Mouse (Mus musculus) cerebellum, adult 2 months (tissue): ENCODE data around the gene Arhgdia. TPM values are rescaled to one million over a fixed set of nuclear protein-coding genes. Genes with fewer than 3 reads are reported as not detected.

Experiments used
- DNase-seq, 2 experiments: peaks; one replicate each; pipeline ENCODE4 v3.0.0; 2021
- H3K27ac ChIP-seq: fragments of 200-500 bp; 2 replicates; pipeline ENCODE4 v1.5.1; 2012; ENCODE audit warnings: low read length, control low read depth, inconsistent platforms; ENCODE audit not compliant: insufficient read depth
- H3K27me3 ChIP-seq: fragments of 200-500 bp; 2 replicates; pipeline ENCODE4 v1.6.1; 2012; ENCODE audit warnings: inconsistent platforms, mild to moderate bottlenecking, low read length, moderate library complexity; ENCODE audit not compliant: control insufficient read depth, insufficient read depth
- H3K4me1 ChIP-seq: fragments of 200-500 bp; 2 replicates; pipeline ENCODE4 v1.6.1; 2011; ENCODE audit warnings: low read length; ENCODE audit not compliant: control insufficient read depth, insufficient read depth
- H3K4me3 ChIP-seq: fragments of 200-500 bp; replicated peaks from 2 replicates; pipeline ENCODE3; 2011; ENCODE audit warnings: mild to moderate bottlenecking, low read depth, low read length, control low read depth; ENCODE audit not compliant: insufficient read depth
- CTCF ChIP-seq: fragments of 200-500 bp; IDR thresholded peaks from 2 replicates; pipeline ENCODE4 v1.5.1; 2011; ENCODE audit warnings: low read depth, mild to moderate bottlenecking, control low read depth, low read length, moderate library complexity, borderline replicate concordance; ENCODE audit not compliant: insufficient read depth
- POLR2A ChIP-seq: fragments of 200-500 bp; IDR thresholded peaks from 2 replicates; pipeline ENCODE4 v1.6.1; 2011; ENCODE audit warnings: low read length, control low read depth, borderline replicate concordance; ENCODE audit not compliant: insufficient read depth
- WGBS: fragments of 180-500 bp; shearing (Covaris S2); methylation state at CpG from one replicate; pipeline ENCODE4 v1.1.7; 2018; 5-methylcytosine and 5-hydroxymethylcytosine counted together
- polyA plus RNA-seq: library from polyadenylated mRNA; depleted of rRNA; stranded (reverse); fragments of >200 nt; gene quantifications from 2 replicates; pipeline ENCODE4 v1.2.3, GENCODE M21; 2012

Gene Arhgdia
- polyA plus RNA-seq, 1 experiment = 305 TPM

GRCm38 (mm10) chr11:120610477-120611046 is 29.1 kb upstream of the Arhgdia start:
- peak in 1 of 2 experiments; percentile 16 for DNase-seq
- Histone ChIP-seq H3K4me3 (no peak overlapping the region), H3K27ac (no peak overlapping the region), H3K4me1 (peaks cover 22% of the 10 kb centered on the region), H3K27me3 (no peaks in the 10 kb centered on the region)
- 61% methylated on average over 9 of the region's 9 CpGs for WGBS
- TF ChIP-seq POLR2A = no peak
- no peak for TF ChIP-seq CTCF

GRCm38 (mm10) chr11:120609250-120609649 is 27.8 kb upstream of the Arhgdia start:
- no peak for DNase-seq
- peaks cover 17% of the 10 kb centered on the region for H3K4me1 ChIP-seq
- no peak overlapping the region for H3K27ac ChIP-seq
- no peaks in the 10 kb centered on the region for H3K27me3 ChIP-seq
- H3K4me3 ChIP-seq = no peak overlapping the region
- TF ChIP-seq CTCF = no peak
- WGBS = 58% methylated on average over 8 of the region's 8 CpGs

- TF ChIP-seq POLR2A = no peak
- TF ChIP-seq CTCF = no peak
- 18% methylated on average over 45 of the region's 45 CpGs for WGBS
- DNase-seq = peak in 1 of 2 experiments; percentile 21
- Histone ChIP-seq H3K4me3 (no peak within 1 kb of the TSS), H3K27me3 (no peaks in the 10 kb centered on the region), H3K4me1 (peaks cover 8% of the 10 kb centered on the region), H3K27ac (no peak within 1 kb of the TSS)
These were observed 27.0 kb upstream of the Arhgdia start, which contains the start of gene Npb for GRCm38 (mm10) chr11:120608241-120609034. TSS of gene Npb (plus strand) at chr11:120608477.

- peaks cover 3% of the 10 kb centered on the region; the same call in 1 of the 2 replicates for H3K4me1 ChIP-seq
- WGBS = 74% methylated on average over 4 of the region's 4 CpGs
- H3K27me3 ChIP-seq = no peaks in the 10 kb centered on the region
- DNase-seq = no peak
- TF ChIP-seq CTCF (no peak), POLR2A (no peak)
- H3K4me3 ChIP-seq = no peak overlapping the region
- no peak overlapping the region for H3K27ac ChIP-seq
These were observed 25.3 kb upstream of the Arhgdia start for GRCm38 (mm10) chr11:120606764-120607163.

- H3K4me3 ChIP-seq = no peak overlapping the region
- TF ChIP-seq CTCF = no peak
- TF ChIP-seq POLR2A = no peak
- no peaks in the 10 kb centered on the region for H3K27me3 ChIP-seq
- 0 out of 2 replicates have a peak, but pooled peaks cover 3% of the 10 kb centered on the region for H3K4me1 ChIP-seq
- 87% methylated on average over 7 of the region's 7 CpGs for WGBS
- no peak for DNase-seq
- no peak overlapping the region for H3K27ac ChIP-seq
These were observed 24.2 kb upstream of the Arhgdia start for GRCm38 (mm10) chr11:120605667-120606066.

GRCm38 (mm10) chr11:120603545-120603944 is 22.1 kb upstream of the Arhgdia start:
- H3K4me1 ChIP-seq = peaks cover 6% of the 10 kb centered on the region; the same call in 1 of the 2 replicates
- TF ChIP-seq POLR2A = no peak
- no peak for TF ChIP-seq CTCF
- H3K27ac ChIP-seq = no peak overlapping the region
- H3K4me3 ChIP-seq = no peak overlapping the region
- 78% methylated on average over 2 of the region's 2 CpGs for WGBS
- H3K27me3 ChIP-seq = no peaks in the 10 kb centered on the region
- DNase-seq = no peak

GRCm38 (mm10) chr11:120600716-120601115 is 19.3 kb upstream of the Arhgdia start:
- no peak for DNase-seq
- 95% methylated on average over 3 of the region's 3 CpGs for WGBS
- Histone ChIP-seq H3K27me3 (no peaks in the 10 kb centered on the region), H3K4me1 (peaks cover 12% of the 10 kb centered on the region), H3K27ac (no peak overlapping the region), H3K4me3 (no peak overlapping the region)
- TF ChIP-seq CTCF = no peak
- TF ChIP-seq POLR2A = no peak
